Comparison of ENCODE assay signal across 9 mouse cellular contexts in the genomic region with DNA sequence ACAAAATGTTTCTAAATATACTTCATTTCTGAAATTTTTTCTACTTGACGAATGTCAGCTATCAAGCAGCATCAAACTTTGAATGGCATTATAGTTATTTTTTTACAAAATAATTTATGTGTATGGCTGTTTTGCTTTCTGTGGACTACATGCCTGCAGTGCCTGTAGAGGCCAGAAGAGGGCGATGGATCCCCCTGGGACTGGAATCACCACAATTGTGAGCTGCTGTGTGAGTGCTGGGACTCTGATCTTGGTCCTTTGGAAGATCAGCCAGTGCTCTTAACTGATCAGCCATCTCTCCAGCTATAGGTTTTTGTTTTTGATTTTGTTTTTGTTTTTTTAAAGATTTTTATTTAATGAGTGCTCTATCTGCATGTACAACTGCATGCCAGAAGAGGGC. TPM values are rescaled to one million over a fixed set of nuclear protein-coding genes. Genes with fewer than 3 reads are reported as not detected.
DNase-seq lines count a peak whose midpoint lies in the region; ATAC-seq and TF ChIP-seq lines count a peak whose summit lies in the region.
"Had no signal": no experiment of that assay in that cellular context is flagged by ENCODE, and none has a peak within 500 bp of the region (broad histone marks: within the 10 kb centered on the region; RNA-seq: fewer than 3 reads in every experiment).

No protein-coding gene starts in this region.

- no peak overlapping the region for H3K4me3 ChIP-seq in layer of hippocampus, adult 2 months
- H3K4me3 ChIP-seq in forebrain, embryonic 11.5 days (ENCODE audit: low read depth, low read length): no peak overlapping the region

- H3K9me3 ChIP-seq in forebrain, embryonic 11.5 days (ENCODE audit: control insufficient read depth, low read length): no peaks in the 10 kb centered on the region

- no peaks in the 10 kb centered on the region for H3K36me3 ChIP-seq in forebrain, embryonic 11.5 days (ENCODE audit: control insufficient read depth, insufficient read depth, low read length)

- TF ChIP-seq CTCF in layer of hippocampus, adult 2 months (conservative IDR thresholded peaks at IDR 0.05): peak; percentile 75
- peak; percentile 43; the same call in 1 of the 2 replicates for TF ChIP-seq CTCF in brain, embryonic 14.5 days (IDR thresholded peaks at IDR 0.05; ENCODE audit: borderline replicate concordance, extremely low read depth, insufficient read depth, insufficient read length)

- H3K27me3 ChIP-seq in forebrain, embryonic 11.5 days (ENCODE audit: control insufficient read depth, insufficient read depth, low read length): peaks cover 21% of the 10 kb centered on the region

- WGBS in forebrain, embryonic 11.5 days: 29% methylated on average over 2 of the region's 2 CpGs

- TF ChIP-seq POLR2A in brain, embryonic 14.5 days (IDR thresholded peaks at IDR 0.05; ENCODE audit: borderline replicate concordance, extremely low read depth, insufficient read depth, insufficient read length, poor library complexity, severe bottlenecking): no peak

- no peak overlapping the region for H3K4me2 ChIP-seq in forebrain, embryonic 11.5 days (ENCODE audit: low read depth, low read length, severe bottlenecking)

- ATAC-seq in forebrain, embryonic 11.5 days (replicated peaks; ENCODE audit: low FRiP score): no peak
- ATAC-seq in frontal cortex, adult (ENCODE audit: low TSS enrichment): no peak

- no peak overlapping the region for H3K9ac ChIP-seq in forebrain, embryonic 11.5 days (ENCODE audit: low read length)

- DNase-seq in adrenal gland, postnatal 14 days: peak; percentile 59
- no peak for DNase-seq in adrenal gland, adult 8-10 months
- no peak for DNase-seq in layer of hippocampus, adult 2 months (ENCODE audit: low spot score in 2 of 2)
- DNase-seq in layer of hippocampus, postnatal 25 days (ENCODE audit: extremely low spot score in 1 of 2, low spot score in 1 of 2): no peak
- no peak for DNase-seq in brain, embryonic 14.5 days (ENCODE audit: low read depth)
- DNase-seq in spleen, postnatal 4 days (ENCODE audit: low spot score in 2 of 2): peak; percentile 46 to 76
- no peak for DNase-seq in forebrain, embryonic 11.5 days (ENCODE audit: low spot score)
- DNase-seq: layer of hippocampus, adult 9-11 months had no signal

- peaks cover 18% of the 10 kb centered on the region for H3K4me1 ChIP-seq in forebrain, embryonic 11.5 days (replicated peaks; ENCODE audit: control insufficient read depth, insufficient read depth, low read length)

- H3K27ac ChIP-seq in layer of hippocampus, adult 2 months: no peak overlapping the region
- H3K27ac ChIP-seq in forebrain, embryonic 11.5 days (ENCODE audit: low read depth, low read length): no peak overlapping the region

RNA-seq across cellular contexts. Expression of gene Nab2, which starts 2.9 kb away (rescaled TPM):
- total RNA-seq in adrenal gland, postnatal 14 days (2021): 23.7 and 24.6 TPM in 2 replicates
- total RNA-seq in adrenal gland, adult 8-10 months (2022): 10 to 100 TPM; 20.0 to 33.6 (median 26.8) TPM
- total RNA-seq in layer of hippocampus, adult 2 months (2021): 10 to 100 TPM; 44.0 to 44.4 TPM
- total RNA-seq in layer of hippocampus, postnatal 25 days (2021): 10 to 100 TPM; 43.0 to 46.0 TPM
- 7.4 and 8.0 TPM in 2 replicates for polyA plus RNA-seq in brain, embryonic 14.5 days (2012; rRNA removed)
- polyA plus RNA-seq in forebrain, embryonic 11.5 days (2014; fragmentation: Nextera tagmentation; extraction: Ambion mirVana): 4.9 and 5.5 TPM in 2 replicates

RNA-seq across cellular contexts. Expression of gene Nemp1, which starts 4.6 kb away (rescaled TPM):
- total RNA-seq in adrenal gland, postnatal 14 days (2021): 9.2 and 9.4 TPM in 2 replicates
- 10 to 100 TPM in 2 of 4 experiments, 1 to 10 TPM in 2; 6.3 to 10.6 (median 9.6) TPM for total RNA-seq in adrenal gland, adult 8-10 months (2022)
- total RNA-seq in layer of hippocampus, adult 2 months (2021): 1 to 10 TPM; 5.8 to 6.8 TPM
- 1 to 10 TPM; 5.8 TPM for total RNA-seq in layer of hippocampus, postnatal 25 days (2021)
- polyA plus RNA-seq in brain, embryonic 14.5 days (2012; rRNA removed): 6.4 and 10.7 TPM in 2 replicates
- 12.0 and 12.2 TPM in 2 replicates for polyA plus RNA-seq in forebrain, embryonic 11.5 days (2014; fragmentation: Nextera tagmentation; extraction: Ambion mirVana)

RNA-seq across cellular contexts. Expression of gene Stat6, which starts 28.5 kb away (rescaled TPM):
- total RNA-seq in adrenal gland, postnatal 14 days (2021): 75.0 and 89.4 TPM in 2 replicates
- 100 to 1,000 TPM in 3 of 4 experiments, 10 to 100 TPM in 1; 96.7 to 113 (median 107) TPM for total RNA-seq in adrenal gland, adult 8-10 months (2022)
- total RNA-seq in layer of hippocampus, adult 2 months (2021): 1 to 10 TPM; 6.4 to 6.7 TPM
- 1 to 10 TPM; 4.1 to 7.2 TPM for total RNA-seq in layer of hippocampus, postnatal 25 days (2021)
- polyA plus RNA-seq in brain, embryonic 14.5 days (2012; rRNA removed): 5.7 and 7.4 TPM in 2 replicates
- polyA plus RNA-seq in forebrain, embryonic 11.5 days (2014; fragmentation: Nextera tagmentation; extraction: Ambion mirVana): 6.8 and 7.8 TPM in 2 replicates

RNA-seq across cellular contexts. Expression of gene Myo1a, which starts 33.7 kb away (rescaled TPM):
- total RNA-seq in adrenal gland, postnatal 14 days (2021): 1.5 and 1.9 TPM in 2 replicates
- 10 to 100 TPM in 2 of 4 experiments, under 1 TPM in 2; 0.75 to 72.1 (median 30.0) TPM for total RNA-seq in adrenal gland, adult 8-10 months (2022)
- total RNA-seq in layer of hippocampus, adult 2 months (2021): 1 to 10 TPM in 1 of 2 experiments, under 1 TPM in 1; 0.59 to 1.1 TPM
- total RNA-seq in layer of hippocampus, postnatal 25 days (2021): 1 to 10 TPM in 1 of 2 experiments, under 1 TPM in 1; 0.66 to 1.0 TPM
- polyA plus RNA-seq in brain, embryonic 14.5 days (2012; rRNA removed): 2.0 and 2.6 TPM in 2 replicates
- 0.40 and 0.51 TPM in 2 replicates for polyA plus RNA-seq in forebrain, embryonic 11.5 days (2014; fragmentation: Nextera tagmentation; extraction: Ambion mirVana)

RNA-seq across cellular contexts. Expression of gene Lrp1, which starts 50.3 kb away (rescaled TPM):
- 138 and 201 TPM in 2 replicates for total RNA-seq in adrenal gland, postnatal 14 days (2021)
- total RNA-seq in adrenal gland, adult 8-10 months (2022): 100 to 1,000 TPM; 212 to 271 (median 242) TPM
- total RNA-seq in layer of hippocampus, adult 2 months (2021): 100 to 1,000 TPM; 288 to 310 TPM
- 100 to 1,000 TPM; 259 to 316 TPM for total RNA-seq in layer of hippocampus, postnatal 25 days (2021)
- 155 and 269 TPM in 2 replicates for polyA plus RNA-seq in brain, embryonic 14.5 days (2012; rRNA removed)
- polyA plus RNA-seq in forebrain, embryonic 11.5 days (2014; fragmentation: Nextera tagmentation; extraction: Ambion mirVana): 71.2 and 75.0 TPM in 2 replicates

Comparison
In these comparisons a context has a peak if more than half of its experiments do, and no peak if none do; other contexts are left out.
1. DNase-seq: peak in adrenal gland, postnatal 14 days (single experiment) and spleen, postnatal 4 days (2 of 2); none in adrenal gland, adult 8-10 months (single experiment), layer of hippocampus, adult 2 months (0 of 2), layer of hippocampus, postnatal 25 days (0 of 2), brain, embryonic 14.5 days (single experiment) and forebrain, embryonic 11.5 days (single experiment).